In the genomic region with DNA sequence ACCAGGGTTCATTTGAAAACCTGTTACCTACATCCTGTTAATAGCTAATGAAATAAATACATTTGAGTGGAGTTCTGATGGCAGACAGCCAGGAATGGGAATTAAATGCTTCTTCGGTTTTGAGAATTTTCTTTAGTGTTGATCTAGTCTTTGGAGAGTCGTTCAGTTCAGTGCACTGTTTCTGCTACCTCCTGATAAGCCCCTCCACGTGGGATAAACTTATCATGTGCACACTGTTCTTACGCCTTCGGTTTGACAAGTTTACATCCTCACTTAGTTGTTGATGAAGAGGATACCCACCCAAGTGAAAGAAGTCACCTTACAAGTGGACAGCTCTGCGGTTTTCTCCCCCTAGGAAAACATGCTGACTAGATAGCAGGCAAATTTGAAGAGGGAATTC, we compare ENCODE assay signal across 1 mouse cellular context.
A peak's percentile ranks its signal among the peaks of the same experiment; 100 is the strongest.
TF ChIP-seq lines count a peak whose summit lies in the region.

No protein-coding gene starts in this region.

TF ChIP-seq in MEL, 35 proteins besides CTCF, POLR2A, EP300 and RAD21 (continued from another document):
- TF ChIP-seq TBP (IDR thresholded peaks at IDR 0.05; ENCODE audit: low read depth, low read length) (no peak), MYC (IDR thresholded peaks at IDR 0.05; ENCODE audit: low read depth, low read length) (peak; percentile 92), SMC3 (IDR thresholded peaks at IDR 0.05; ENCODE audit: low read depth, low read length) (no peak; the same call in 1 of the 2 replicates), TAL1 (IDR thresholded peaks at IDR 0.05; ENCODE audit: low read length) (peak; percentile 73), MEF2A (IDR thresholded peaks at IDR 0.05; ENCODE audit: extremely low read depth, insufficient replicate concordance, low read depth, low read length, poor library complexity, severe bottlenecking) (no peak), CHD2 (IDR thresholded peaks at IDR 0.05; ENCODE audit: low read length) (no peak)
